Mouse (Mus musculus): ENCODE results near the gene Adgrv1.

DNA sequence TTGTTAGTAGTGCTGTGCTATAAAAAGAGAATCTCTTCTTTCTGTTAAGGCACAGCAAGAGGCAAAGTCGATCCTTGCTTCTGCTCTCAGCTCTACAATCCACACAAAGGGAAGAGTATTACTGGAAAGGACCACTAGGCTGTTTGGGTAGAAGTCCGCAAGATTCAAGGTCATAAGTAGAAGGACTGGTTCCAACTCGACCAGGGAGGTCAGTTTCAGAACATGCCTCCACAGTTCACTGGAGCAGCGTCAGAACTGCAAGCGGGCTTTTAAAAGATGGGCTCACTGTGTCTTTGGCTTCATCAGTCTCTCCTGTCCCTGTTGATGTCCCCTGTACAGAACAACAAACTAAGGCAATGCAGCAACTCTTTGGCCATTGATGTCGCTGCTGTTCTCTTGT, 363.9 kb downstream of the Adgrv1 start:
- TF ChIP-seq TAL1 (IDR thresholded peaks at IDR 0.05; ENCODE audit: low read length) (no peak), GATA1 (IDR thresholded peaks at IDR 0.05; ENCODE audit: low read length) (no peak)
